ENCODE assay signal across 9 mouse cellular contexts in the genomic region with DNA sequence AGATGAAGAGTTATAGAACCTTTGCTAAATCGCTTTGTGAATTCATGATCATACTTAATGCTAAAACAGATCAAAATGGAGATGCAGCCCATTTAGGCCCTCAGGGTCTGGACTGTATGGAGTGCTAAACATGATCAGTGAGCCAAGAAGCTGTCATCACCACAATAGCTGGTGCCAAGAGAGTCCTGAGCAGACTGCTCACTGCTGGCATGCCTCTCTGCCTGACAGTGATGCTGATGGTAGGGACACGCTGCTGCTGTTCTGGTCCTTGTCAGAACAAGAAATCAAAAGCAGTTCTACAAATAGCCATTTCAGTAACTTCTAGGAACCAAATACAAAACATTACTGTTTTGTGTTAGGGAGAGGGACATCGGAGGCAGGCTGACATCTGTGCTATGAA. TPM values are rescaled to one million over a fixed set of nuclear protein-coding genes. Genes with fewer than 3 reads are reported as not detected.
A peak's percentile ranks its signal among the peaks of the same experiment; 100 is the strongest.
DNase-seq lines count a peak whose midpoint lies in the region; ATAC-seq and TF ChIP-seq lines count a peak whose summit lies in the region.
"Had no signal": no experiment of that assay in that cellular context is flagged by ENCODE, and none has a peak within 500 bp of the region (broad histone marks: within the 10 kb centered on the region; RNA-seq: fewer than 3 reads in every experiment).

No protein-coding gene starts in this region.

- H3K27ac ChIP-seq in midbrain, postnatal 0 days (ENCODE audit: low read depth, low read length): no peak overlapping the region
- H3K27ac ChIP-seq: kidney, postnatal 0 days; macrophage had no signal

- 66% methylated on average over 3 of the region's 3 CpGs for WGBS in midbrain, postnatal 0 days

- no peaks in the 10 kb centered on the region for H3K27me3 ChIP-seq in midbrain, postnatal 0 days (ENCODE audit: insufficient read depth, low read length)

- no peak overlapping the region for H3K4me3 ChIP-seq in midbrain, postnatal 0 days (ENCODE audit: low read depth, low read length)

- H3K4me2 ChIP-seq in midbrain, postnatal 0 days (ENCODE audit: low read depth, low read length, poor library complexity, severe bottlenecking): no peak overlapping the region

- ATAC-seq in midbrain, postnatal 0 days (ENCODE audit: low FRiP score): peak; percentile 72; the same call in 1 of the 2 replicates

- no peak for TF ChIP-seq CTCF in midbrain, postnatal 0 days (IDR thresholded peaks at IDR 0.05)

- H3K4me1 ChIP-seq in midbrain, postnatal 0 days (ENCODE audit: insufficient read depth, low read length): no peaks in the 10 kb centered on the region

- intact Hi-C loops in left cerebral cortex, postnatal 36 days (cut with DNase I): no loop called here

- no peaks in the 10 kb centered on the region for H3K9me3 ChIP-seq in midbrain, postnatal 0 days (ENCODE audit: low read length)

- H3K9ac ChIP-seq in midbrain, postnatal 0 days (replicated peaks; ENCODE audit: low read length, poor library complexity, severe bottlenecking): no peak overlapping the region

- no peaks in the 10 kb centered on the region for H3K36me3 ChIP-seq in midbrain, postnatal 0 days (ENCODE audit: insufficient read depth, low read length)

- peak; percentile 3 to 12 for DNase-seq in left cerebral cortex, adult 18-20 months (ENCODE audit: low spot score in 2 of 2)
- DNase-seq in left cerebral cortex, postnatal 36 days (ENCODE audit: low spot score in 2 of 2): no peak
- DNase-seq in cerebellum, postnatal 25 days: peak; percentile 41 to 62
- peak; percentile 39 for DNase-seq in heart, postnatal 4 days
- peak; percentile 83 for DNase-seq in midbrain, postnatal 0 days (ENCODE audit: low spot score)
- no peak for DNase-seq in MN1 (ENCODE audit: low spot score)
- no peak for DNase-seq in adipocyte (ENCODE audit: low spot score)

RNA-seq across cellular contexts. Expression of a gene that starts 35.5 kb away (rescaled TPM):
- not detected for total RNA-seq in left cerebral cortex, adult 18-20 months (2021)
- not detected for total RNA-seq in left cerebral cortex, postnatal 36 days (2021)
- total RNA-seq in heart, postnatal 4 days (2021): not detected
- total RNA-seq in midbrain, postnatal 0 days (2014; rRNA removed): not detected in 2 replicates
- not detected in 2 replicates for polyA plus RNA-seq in midbrain, postnatal 0 days (2015; fragmentation: Nextera tagmentation; extraction: Ambion mirVana)
- polyA plus RNA-seq: kidney, postnatal 0 days; macrophage had no signal

RNA-seq across cellular contexts. Expression of a gene that starts 56.1 kb away (rescaled TPM):
- not detected for total RNA-seq in left cerebral cortex, adult 18-20 months (2021)
- total RNA-seq in left cerebral cortex, postnatal 36 days (2021): not detected
- not detected for total RNA-seq in heart, postnatal 4 days (2021)
- not detected in 2 replicates for total RNA-seq in midbrain, postnatal 0 days (2014; rRNA removed)
- polyA plus RNA-seq in midbrain, postnatal 0 days (2015; fragmentation: Nextera tagmentation; extraction: Ambion mirVana): not detected in 2 replicates
- polyA plus RNA-seq: kidney, postnatal 0 days; macrophage had no signal

Comparison
In these comparisons a context has a peak if more than half of its experiments do, and no peak if none do; other contexts are left out.
1. DNase-seq: peak in left cerebral cortex, adult 18-20 months (2 of 2), cerebellum, postnatal 25 days (2 of 2), heart, postnatal 4 days (single experiment) and midbrain, postnatal 0 days (single experiment); none in left cerebral cortex, postnatal 36 days (0 of 2), MN1 (single experiment) and adipocyte (single experiment).